Comparison of ENCODE assay signal across 8 mouse cellular contexts in the genomic region with DNA sequence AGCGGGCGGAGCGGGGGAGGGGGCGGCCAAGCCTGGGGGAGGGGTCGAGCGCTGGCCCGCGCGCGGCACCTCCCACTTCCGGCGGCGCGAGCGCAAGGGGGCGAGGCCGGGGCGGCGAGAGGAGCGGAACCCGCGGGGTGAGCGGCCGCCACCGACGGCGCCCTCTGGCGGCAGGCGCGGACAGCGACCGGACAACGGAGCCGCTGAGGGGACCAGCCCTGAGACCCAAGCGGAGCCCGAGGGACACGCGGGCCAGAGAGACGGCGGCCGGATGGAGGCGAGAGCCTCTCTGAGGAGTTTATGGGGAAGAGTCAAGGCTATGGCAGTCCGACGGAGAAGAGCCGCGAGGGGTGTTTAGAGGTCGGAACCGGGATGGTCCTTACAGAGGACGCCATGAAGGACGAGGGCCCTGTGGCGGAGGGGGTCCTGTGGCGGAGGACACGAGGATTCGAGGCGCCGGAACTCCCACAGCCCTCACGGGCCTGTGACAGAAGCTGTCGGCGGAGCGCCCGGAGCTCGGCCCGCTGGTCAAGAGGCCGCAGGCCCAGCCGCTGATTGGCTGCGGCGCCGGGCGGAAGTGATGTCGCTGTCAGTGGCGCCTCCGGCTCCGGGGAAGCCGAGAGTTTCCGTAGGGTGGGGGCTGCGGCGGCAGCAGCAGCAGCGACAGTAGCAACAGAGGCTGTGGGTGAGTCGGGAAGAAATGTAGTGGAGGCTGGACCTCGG. TPM values are rescaled to one million over a fixed set of nuclear protein-coding genes. Genes with fewer than 3 reads are reported as not detected.
A peak's percentile ranks its signal among the peaks of the same experiment; 100 is the strongest.
DNase-seq lines count a peak whose midpoint lies in the region; ATAC-seq lines count a peak whose summit lies in the region.

Pcsk7 (plus strand) TSS at position 143 of the 723 bp plus-strand sequence.
Rnf214 (minus strand) TSS at position 557 of the 723 bp plus-strand sequence.

- H3K27ac ChIP-seq in hindbrain, embryonic 11.5 days (ENCODE audit: low read depth, low read length) = peak within 1 kb of the TSS; percentile 95

- H3K4me2 ChIP-seq in hindbrain, embryonic 11.5 days (replicated peaks; ENCODE audit: low read depth, low read length) = peak within 1 kb of the TSS; percentile 83

- no peaks in the 10 kb centered on the region for H3K9me3 ChIP-seq in hindbrain, embryonic 11.5 days (ENCODE audit: control insufficient read depth, low read length)

- H3K27me3 ChIP-seq in hindbrain, embryonic 11.5 days (ENCODE audit: control insufficient read depth, insufficient read depth, low read length) = no peaks in the 10 kb centered on the region

- H3K4me3 ChIP-seq in hindbrain, embryonic 11.5 days (ENCODE audit: low read depth, low read length) = peak within 1 kb of the TSS; percentile 71

- H3K4me1 ChIP-seq in hindbrain, embryonic 11.5 days (replicated peaks; ENCODE audit: control insufficient read depth, insufficient read depth, low read length) = no peaks in the 10 kb centered on the region

- peak; percentile 92 for ATAC-seq in hindbrain, embryonic 11.5 days (ENCODE audit: low FRiP score)

- DNase-seq in MEL-GATA-1-ER (ENCODE audit: extremely low read depth, low read depth) = peak; percentile 46
- DNase-seq in cerebellum, adult 8-10 months = peak; percentile 89
- DNase-seq in frontal cortex, adult 2 months (ENCODE audit: extremely low spot score in 1 of 2, low spot score in 1 of 2) = peak; percentile 80 to 90
- peak; percentile 95 for DNase-seq in hindbrain, embryonic 11.5 days (ENCODE audit: low spot score)
- peak; percentile 90 to 94 for DNase-seq in layer of hippocampus, postnatal 10 days (ENCODE audit: low spot score in 2 of 2)
- DNase-seq in lung, postnatal 10 days = peak; percentile 94
- peak; percentile 90 for DNase-seq in ovary, postnatal 36 days (ENCODE audit: low spot score)
- DNase-seq in thymus, postnatal 25 days = peak; percentile 92

- H3K9ac ChIP-seq in hindbrain, embryonic 11.5 days (ENCODE audit: low read depth, low read length) = peak within 1 kb of the TSS; percentile 79

- under 1% methylated on average over 72 of the region's 80 CpGs for WGBS in hindbrain, embryonic 11.5 days

- H3K36me3 ChIP-seq in hindbrain, embryonic 11.5 days (ENCODE audit: control insufficient read depth, insufficient read depth, low read length) = no peaks in the 10 kb centered on the region

RNA-seq across cellular contexts. Expression of gene Pcsk7, which starts in this region (rescaled TPM):
- 26.8 and 31.3 TPM in 2 replicates for polyA plus RNA-seq in frontal cortex, adult 2 months (2012; rRNA removed)
- polyA plus RNA-seq in hindbrain, embryonic 11.5 days (2014; fragmentation: Nextera tagmentation; extraction: Ambion mirVana) = 13.3 and 15.7 TPM in 2 replicates
- 10 to 100 TPM; 26.1 to 31.0 TPM for total RNA-seq in layer of hippocampus, postnatal 10 days (2021)

RNA-seq across cellular contexts. Expression of gene Rnf214, which starts in this region (rescaled TPM):
- 43.9 and 47.3 TPM in 2 replicates for polyA plus RNA-seq in frontal cortex, adult 2 months (2012; rRNA removed)
- 81.4 and 109 TPM in 2 replicates for polyA plus RNA-seq in hindbrain, embryonic 11.5 days (2014; fragmentation: Nextera tagmentation; extraction: Ambion mirVana)
- total RNA-seq in layer of hippocampus, postnatal 10 days (2021) = 10 to 100 TPM; 69.2 to 70.6 TPM

Comparison
In these comparisons a context has a peak if more than half of its experiments do, and no peak if none do; other contexts are left out.
1. Peak in every context shown above with its lines: DNase-seq, ATAC-seq, H3K4me3 ChIP-seq and H3K27ac ChIP-seq.